Mouse (Mus musculus) midbrain, postnatal 0 days (tissue): ENCODE data around the gene Ndufs8. TPM values are rescaled to one million over a fixed set of nuclear protein-coding genes. Genes with fewer than 3 reads are reported as not detected.
"Not testable (repeated sequence)": the region's sequence is repeated elsewhere in the genome, so short reads cannot be mapped to it uniquely, and the experiment has no call there.

Experiments used
- ATAC-seq: fragments of 200-750 bp; cut with Nextera tagmentation; 2 replicates; pipeline ENCODE4 v1.8.0; 2017; ENCODE audit warnings: moderate number of reproducible peaks, mild to moderate bottlenecking, moderate TSS enrichment, moderate library complexity; ENCODE audit not compliant: low FRiP score
- DNase-seq: peaks from one replicate; pipeline ENCODE4 v3.0.0-alpha.2; 2015; ENCODE audit warnings: low spot score
- H3K27ac ChIP-seq: fragments of 300-500 bp; sonication (generic); 2 replicates; pipeline ENCODE4 v1.5.1; 2014; ENCODE audit warnings: low read depth, mild to moderate bottlenecking, low read length, mixed read lengths
- H3K27me3 ChIP-seq: fragments of 300-500 bp; sonication (generic); 2 replicates; pipeline ENCODE4 v1.6.1; 2014; ENCODE audit warnings: low read length, control low read depth, mixed read lengths; ENCODE audit not compliant: insufficient read depth
- H3K36me3 ChIP-seq: fragments of 300-500 bp; sonication (generic); 2 replicates; pipeline ENCODE4 v1.6.1; 2014; ENCODE audit warnings: low read length, control low read depth, mixed read lengths; ENCODE audit not compliant: insufficient read depth
- H3K4me1 ChIP-seq: fragments of 300-500 bp; sonication (generic); 2 replicates; pipeline ENCODE4 v1.6.1; 2014; ENCODE audit warnings: mild to moderate bottlenecking, control low read depth, antibody characterized with exemption, low read length, mixed read lengths; ENCODE audit not compliant: insufficient read depth
- H3K4me2 ChIP-seq: fragments of 300-500 bp; sonication (generic); 2 replicates; pipeline ENCODE4 v1.6.1; 2014; ENCODE audit warnings: low read depth, mild to moderate bottlenecking, low read length, mixed read lengths; ENCODE audit not compliant: poor library complexity, severe bottlenecking
- H3K4me3 ChIP-seq: fragments of 300-500 bp; sonication (generic); 2 replicates; pipeline ENCODE4 v1.5.1; 2014; ENCODE audit warnings: low read depth, mild to moderate bottlenecking, low read length, moderate library complexity
- H3K9ac ChIP-seq: fragments of 300-500 bp; sonication (generic); replicated peaks from 2 replicates; pipeline ENCODE4 v1.6.1; 2014; ENCODE audit warnings: mild to moderate bottlenecking, low read length, moderate library complexity, mixed read lengths; ENCODE audit not compliant: poor library complexity, severe bottlenecking
- H3K9me3 ChIP-seq: fragments of 300-500 bp; sonication (generic); 2 replicates; pipeline ENCODE4 v1.6.1; 2016; ENCODE audit warnings: low read length, control low read depth
- CTCF ChIP-seq: IDR thresholded peaks from 2 replicates; pipeline ENCODE4 v1.5.1; 2016; ENCODE audit warnings: antibody characterized with exemption, mild to moderate bottlenecking
- WGBS: fragments of 180-500 bp; shearing (Covaris S2); extraction: QIAGEN DNeasy Blood & Tissue Kit; methylation state at CpG from one replicate; pipeline ENCODE4 v1.1.7; 2014; 5-methylcytosine and 5-hydroxymethylcytosine counted together
- polyA plus RNA-seq: library from polyadenylated mRNA; unstranded; fragments of >200 nt; fragmentation: Nextera tagmentation; extraction: Ambion mirVana; gene quantifications from 2 replicates; pipeline ENCODE4 v1.2.1, GENCODE M21; 2015
- total RNA-seq: library from RNA; depleted of rRNA; stranded (reverse); fragments of >200 nt; gene quantifications from 2 replicates; pipeline ENCODE4 v1.2.3, GENCODE M21; 2014; rRNA removed

Ndufs8 gene
- total RNA-seq (165 and 197 TPM in 2 replicates), polyA plus RNA-seq (292 and 333 TPM in 2 replicates)

GRCm38 (mm10) chr19:3912337-3913204, at the start of gene Ndufs8:
Gene Ndufs8 (minus strand): TSS chr19:3912774.
- DNase-seq = peak; percentile 99

GRCm38 (mm10) chr19:3961805-3962204, 49.2 kb upstream of the Ndufs8 start:
- not testable (repeated sequence) for H3K4me3 ChIP-seq, H3K9me3 ChIP-seq, H3K4me1 ChIP-seq, H3K36me3 ChIP-seq, H3K9ac ChIP-seq, H3K4me2 ChIP-seq, H3K27me3 ChIP-seq, H3K27ac ChIP-seq, ATAC-seq, DNase-seq
- WGBS = 70% methylated on average over 6 of the region's 6 CpGs

More at GRCm38 (mm10) chr19:3912337-3913204, at the start of gene Ndufs8:
- Histone ChIP-seq H3K9ac (peak within 1 kb of the TSS; percentile 60), H3K4me3 (peak within 1 kb of the TSS; percentile 62), H3K27ac (peak within 1 kb of the TSS; percentile 69), H3K36me3 (peaks cover 16% of the 10 kb centered on the region; the same call in 1 of the 2 replicates), H3K27me3 (no peaks in the 10 kb centered on the region), H3K4me1 (peaks cover 8% of the 10 kb centered on the region), H3K9me3 (no peaks in the 10 kb centered on the region), H3K4me2 (peak within 1 kb of the TSS; percentile 74)
- WGBS = under 1% methylated on average over 43 of the region's 43 CpGs
- peak; percentile 34; the same call in 1 of the 2 replicates for TF ChIP-seq CTCF
- peak; percentile 96 for ATAC-seq

GRCm38 (mm10) chr19:3960211-3960610, 47.6 kb upstream of the Ndufs8 start:
- H3K36me3 ChIP-seq = no peaks in the 10 kb centered on the region
- no peak for ATAC-seq
- 92% methylated on average over 5 of the region's 5 CpGs for WGBS

GRCm38 (mm10) chr19:3959030-3959429, 46.5 kb upstream of the Ndufs8 start:
- DNase-seq (no peak), ATAC-seq (no peak)
- H3K9ac ChIP-seq = no peak overlapping the region
- no peak overlapping the region for H3K4me3 ChIP-seq
- H3K36me3 ChIP-seq = no peaks in the 10 kb centered on the region
- H3K27ac ChIP-seq = no peak overlapping the region
- H3K4me2 ChIP-seq = no peak overlapping the region
- H3K4me1 ChIP-seq = no peaks in the 10 kb centered on the region
- TF ChIP-seq CTCF = no peak
- no peaks in the 10 kb centered on the region for H3K27me3 ChIP-seq
- H3K9me3 ChIP-seq = no peaks in the 10 kb centered on the region

More at GRCm38 (mm10) chr19:3960211-3960610, 47.6 kb upstream of the Ndufs8 start:
- Histone ChIP-seq H3K4me3 (no peak overlapping the region), H3K27me3 (no peaks in the 10 kb centered on the region), H3K27ac (no peak overlapping the region), H3K4me2 (no peak overlapping the region), H3K4me1 (no peaks in the 10 kb centered on the region), H3K9ac (no peak overlapping the region), H3K9me3 (no peaks in the 10 kb centered on the region)
- no peak for DNase-seq
- TF ChIP-seq CTCF = no peak

DNA sequence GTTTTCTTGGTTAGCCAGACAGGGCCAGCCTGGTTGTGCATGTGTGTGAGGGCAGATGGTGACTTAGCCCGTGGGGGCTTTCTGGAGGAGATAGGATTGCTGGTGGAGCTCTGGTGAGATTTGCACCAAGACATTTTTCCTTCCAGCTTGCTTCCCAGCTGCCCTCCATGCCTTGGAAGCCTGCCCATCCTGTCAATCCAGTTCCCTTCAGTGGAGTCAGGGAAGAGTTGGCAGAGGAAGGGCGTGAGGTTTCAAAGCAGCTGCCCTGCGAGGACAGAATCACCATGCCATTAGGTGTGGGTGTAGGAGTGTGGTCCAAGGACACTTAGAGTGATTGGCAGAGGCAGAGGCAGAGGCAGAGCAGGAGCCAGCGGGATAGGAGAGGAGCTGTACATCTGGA, 45.9 kb upstream of the Ndufs8 start, which contains the start of gene Aldh3b3:
Gene Aldh3b3, plus strand, starts transcription at position 176 of the 400 bp plus-strand sequence.
- Histone ChIP-seq H3K4me1 (no peaks in the 10 kb centered on the region), H3K9me3 (no peaks in the 10 kb centered on the region)
- ATAC-seq = no peak

GRCm38 (mm10) chr19:3957296-3958036, 44.9 kb upstream of the Ndufs8 start:
- not testable (repeated sequence) for H3K27ac ChIP-seq, H3K4me1 ChIP-seq, DNase-seq, H3K27me3 ChIP-seq, H3K9me3 ChIP-seq, H3K4me2 ChIP-seq, H3K36me3 ChIP-seq, H3K9ac ChIP-seq, H3K4me3 ChIP-seq, ATAC-seq
- WGBS = 83% methylated on average over 5 of the region's 5 CpGs

More for the DNA sequence above, 45.9 kb upstream of the Ndufs8 start, which contains the start of gene Aldh3b3:
- no peak within 1 kb of the TSS for H3K4me2 ChIP-seq
- H3K27ac ChIP-seq = no peak within 1 kb of the TSS
- no peak for TF ChIP-seq CTCF
- no peak within 1 kb of the TSS for H3K9ac ChIP-seq
- H3K4me3 ChIP-seq = no peak within 1 kb of the TSS
- peak; percentile 51 for DNase-seq
- H3K36me3 ChIP-seq = no peaks in the 10 kb centered on the region
- H3K27me3 ChIP-seq = no peaks in the 10 kb centered on the region
- WGBS = 74% methylated on average over 4 of the region's 4 CpGs
